Mouse (Mus musculus) heart, embryonic 12.5 days (tissue): ENCODE measurements around the gene Rims1. TPM values are rescaled to one million over a fixed set of nuclear protein-coding genes. Genes with fewer than 3 reads are reported as not detected.

ENCODE experiments used
- ATAC-seq: fragments of 200-750 bp; cut with Nextera tagmentation; 2 replicates; pipeline ENCODE4 v1.8.0; 2017; ENCODE audit warnings: moderate TSS enrichment, moderate library complexity; ENCODE audit not compliant: insufficient number of reproducible peaks, low FRiP score
- H3K27ac ChIP-seq: fragments of 300-500 bp; sonication (generic); 2 replicates; pipeline ENCODE4 v1.5.1; 2016; ENCODE audit warnings: mild to moderate bottlenecking, moderate library complexity; ENCODE audit not compliant: poor library complexity, severe bottlenecking
- H3K27me3 ChIP-seq: fragments of 300-500 bp; sonication (generic); replicated peaks from 2 replicates; pipeline ENCODE4 v1.6.1; 2016; ENCODE audit warnings: mild to moderate bottlenecking, moderate library complexity
- H3K36me3 ChIP-seq: fragments of 300-500 bp; sonication (generic); 2 replicates; pipeline ENCODE4 v1.6.1; 2016; ENCODE audit warnings: mild to moderate bottlenecking, moderate library complexity
- H3K4me1 ChIP-seq: fragments of 300-500 bp; sonication (generic); replicated peaks from 2 replicates; pipeline ENCODE4 v1.6.1; 2016; ENCODE audit warnings: mild to moderate bottlenecking
- H3K4me2 ChIP-seq: fragments of 300-500 bp; sonication (generic); 2 replicates; pipeline ENCODE4 v1.6.1; 2016; ENCODE audit warnings: mild to moderate bottlenecking, moderate library complexity
- H3K4me3 ChIP-seq: fragments of 300-500 bp; sonication (generic); 2 replicates; pipeline ENCODE4 v1.5.1; 2016; ENCODE audit warnings: mild to moderate bottlenecking
- H3K9ac ChIP-seq: fragments of 300-500 bp; sonication (generic); 2 replicates; pipeline ENCODE4 v1.6.1; 2016; ENCODE audit warnings: mild to moderate bottlenecking, moderate library complexity
- H3K9me3 ChIP-seq: fragments of 300-500 bp; sonication (generic); replicated peaks from 2 replicates; pipeline ENCODE4 v1.6.1; 2016; ENCODE audit warnings: mild to moderate bottlenecking, moderate library complexity
- WGBS: fragments of 180-500 bp; shearing (Covaris S2); methylation state at CpG from one replicate; pipeline ENCODE4 v1.1.7; 2016; 5-methylcytosine and 5-hydroxymethylcytosine counted together
- polyA plus RNA-seq: library from polyadenylated mRNA; unstranded; fragments of >200 nt; fragmentation: Nextera tagmentation; extraction: Ambion mirVana; gene quantifications from 2 replicates; pipeline ENCODE4 v1.2.1, GENCODE M21; 2016

Gene Rims1
- polyA plus RNA-seq, 1 experiment from 2014 or later = 1.8 TPM

DNA sequence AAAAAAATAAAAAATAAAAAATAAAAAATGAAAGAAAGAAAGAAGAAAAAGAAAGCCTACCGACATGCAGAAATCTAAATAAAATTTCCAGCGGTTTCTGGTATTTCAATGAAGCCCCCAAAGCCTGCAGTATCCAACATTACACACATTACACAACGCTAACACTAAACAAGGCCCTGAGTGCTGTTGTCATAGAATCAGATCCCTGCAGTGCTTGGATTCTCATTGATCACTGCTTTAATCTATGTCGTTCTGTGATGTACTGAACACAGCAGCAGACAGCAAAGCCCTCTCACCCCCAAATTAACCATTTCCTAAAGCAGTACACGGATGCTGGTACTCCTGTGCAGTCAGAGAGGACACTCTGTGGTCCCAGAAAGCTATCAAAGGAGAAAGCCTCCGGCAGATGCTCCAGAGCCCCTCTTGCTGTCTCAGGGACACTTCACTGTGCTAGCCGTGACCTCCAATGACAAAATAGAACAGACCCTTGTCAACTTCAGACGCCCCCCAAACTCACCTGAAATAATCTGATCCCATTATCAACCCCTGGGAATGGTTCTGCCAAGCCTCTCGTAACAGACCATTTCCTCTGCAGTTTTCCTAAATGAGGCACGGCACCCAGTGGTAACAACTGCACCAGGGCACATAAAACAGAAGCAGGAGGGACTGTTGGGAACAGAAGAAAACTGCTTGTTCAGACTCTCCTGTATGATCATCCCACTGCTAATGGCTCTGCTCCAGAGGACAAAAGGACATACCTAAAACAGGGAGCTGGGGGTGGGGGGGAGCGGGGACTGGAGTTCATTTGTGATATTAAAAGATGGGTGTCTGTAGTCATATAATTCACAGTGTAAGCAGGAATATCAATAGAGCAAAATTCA, 296.8 kb downstream of the Rims1 start:
- Histone ChIP-seq H3K9ac (no peak overlapping the region), H3K9me3 (no peaks in the 10 kb centered on the region), H3K4me3 (no peak overlapping the region), H3K4me2 (no peak overlapping the region), H3K27ac (no peak overlapping the region), H3K27me3 (no peaks in the 10 kb centered on the region), H3K36me3 (no peaks in the 10 kb centered on the region), H3K4me1 (no peaks in the 10 kb centered on the region)
- no peak for ATAC-seq
- 64% methylated on average over 11 of the region's 11 CpGs for WGBS

DNA sequence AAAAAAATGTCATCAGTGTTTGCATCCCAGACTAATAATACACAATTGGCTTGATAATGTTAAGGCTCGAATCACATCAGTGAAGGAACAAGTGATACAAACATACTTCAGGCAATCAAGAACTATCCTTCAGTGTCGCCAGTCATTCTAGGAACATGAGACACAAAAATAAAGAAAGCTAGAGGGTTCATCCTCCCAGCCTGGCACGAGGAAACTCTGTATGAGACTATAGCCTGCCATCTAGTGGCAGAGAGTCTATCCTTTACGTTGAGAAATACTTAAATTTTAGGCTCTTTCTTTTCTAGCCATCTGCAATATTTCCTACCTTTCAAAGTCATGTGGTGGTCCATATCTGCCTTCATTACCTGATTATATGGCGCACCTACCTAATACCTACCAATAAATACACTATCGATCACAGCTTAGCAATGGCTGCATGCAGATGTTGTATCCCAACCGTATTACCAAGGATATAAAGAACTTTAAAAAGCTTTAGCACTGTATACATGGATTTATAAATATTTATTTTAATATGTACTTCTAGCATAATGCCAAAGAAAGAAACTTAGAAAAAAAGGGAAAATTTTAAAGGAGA, 318.4 kb downstream of the Rims1 start:
- Histone ChIP-seq H3K9ac (no peak overlapping the region), H3K4me1 (no peaks in the 10 kb centered on the region), H3K9me3 (no peaks in the 10 kb centered on the region), H3K27ac (no peak overlapping the region), H3K4me2 (no peak overlapping the region), H3K4me3 (no peak overlapping the region), H3K27me3 (no peaks in the 10 kb centered on the region), H3K36me3 (no peaks in the 10 kb centered on the region)
- ATAC-seq = no peak
- WGBS = 42% methylated on average over 7 of the region's 7 CpGs

DNA sequence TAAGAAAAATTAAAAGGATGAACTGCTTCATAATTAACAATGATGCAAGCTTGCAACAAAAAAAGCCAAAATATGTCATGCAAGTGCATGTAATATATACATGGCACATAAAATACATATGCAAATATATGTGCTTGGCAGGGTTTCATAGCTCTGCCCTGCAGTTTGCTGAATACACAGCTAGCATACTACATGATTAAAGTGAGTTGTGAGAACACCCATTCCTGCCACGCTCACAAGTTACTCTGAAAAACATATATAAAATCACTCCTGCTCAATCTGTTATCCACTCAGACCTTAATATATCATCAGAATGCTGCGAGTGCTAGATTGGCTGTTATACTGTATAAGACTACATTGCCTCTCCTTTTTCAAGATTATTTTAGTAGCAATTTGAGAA, 329.6 kb downstream of the Rims1 start:
- Histone ChIP-seq H3K4me2 (no peak overlapping the region), H3K9ac (no peak overlapping the region), H3K36me3 (no peaks in the 10 kb centered on the region), H3K4me3 (no peak overlapping the region), H3K9me3 (no peaks in the 10 kb centered on the region), H3K4me1 (0 out of 2 replicates have a peak, but pooled peaks cover 5% of the 10 kb centered on the region), H3K27me3 (no peaks in the 10 kb centered on the region), H3K27ac (no peak overlapping the region)
- no peak for ATAC-seq
- WGBS = 80% methylated on average over 2 of the region's 2 CpGs

DNA sequence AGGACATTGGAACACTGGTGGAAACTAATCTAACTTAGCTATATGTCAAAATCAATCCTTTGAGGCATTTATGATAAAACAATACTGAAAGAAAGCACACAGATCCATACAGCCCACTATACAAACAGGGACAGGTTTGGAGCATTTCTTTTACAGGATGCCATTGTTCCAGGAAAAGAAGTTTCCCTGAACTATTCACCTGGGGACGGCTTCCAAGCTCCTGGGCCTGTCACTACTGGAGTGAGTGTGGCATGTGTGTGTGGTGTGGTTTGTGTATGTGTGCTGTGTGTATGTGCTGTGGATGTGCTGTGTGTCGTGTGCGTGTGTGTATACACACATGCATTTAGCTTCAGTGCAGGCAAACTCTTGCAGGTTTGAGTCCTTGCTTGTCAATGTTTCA, 338.8 kb downstream of the Rims1 start:
- H3K27ac ChIP-seq = no peak overlapping the region
- no peaks in the 10 kb centered on the region for H3K4me1 ChIP-seq
- no peaks in the 10 kb centered on the region for H3K27me3 ChIP-seq
- no peaks in the 10 kb centered on the region for H3K9me3 ChIP-seq
- no peak for ATAC-seq
- H3K36me3 ChIP-seq = no peaks in the 10 kb centered on the region
- no peak overlapping the region for H3K4me3 ChIP-seq
- 83% methylated on average over 3 of the region's 3 CpGs for WGBS
- no peak overlapping the region for H3K4me2 ChIP-seq
- no peak overlapping the region for H3K9ac ChIP-seq

DNA sequence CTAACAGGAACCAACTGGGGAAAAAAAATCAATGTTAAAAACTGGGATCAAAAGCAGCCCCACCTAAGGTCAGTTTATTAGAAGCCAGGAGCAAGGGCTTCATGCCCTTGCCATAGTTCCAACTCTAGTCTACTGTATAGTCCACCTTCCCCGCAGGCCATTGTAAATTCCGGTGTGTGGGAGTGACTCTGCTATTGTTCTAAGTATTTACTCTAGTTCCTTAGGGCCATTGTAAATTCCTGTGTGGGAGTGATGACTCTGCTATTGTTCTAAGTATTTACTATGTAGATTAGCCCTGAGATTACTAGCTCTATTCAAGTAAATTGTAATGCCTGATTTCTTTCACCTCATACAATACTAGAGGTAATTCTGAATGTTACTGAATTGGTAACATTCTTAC, 339.2 kb downstream of the Rims1 start:
- no peak for ATAC-seq
- no peak overlapping the region for H3K4me3 ChIP-seq
- H3K27ac ChIP-seq = no peak overlapping the region
- no peak overlapping the region for H3K9ac ChIP-seq
- H3K27me3 ChIP-seq = no peaks in the 10 kb centered on the region
- no peaks in the 10 kb centered on the region for H3K9me3 ChIP-seq
- H3K36me3 ChIP-seq = no peaks in the 10 kb centered on the region
- H3K4me2 ChIP-seq = no peak overlapping the region
- no peaks in the 10 kb centered on the region for H3K4me1 ChIP-seq
- 53% methylated on average over 2 of the region's 2 CpGs for WGBS

DNA sequence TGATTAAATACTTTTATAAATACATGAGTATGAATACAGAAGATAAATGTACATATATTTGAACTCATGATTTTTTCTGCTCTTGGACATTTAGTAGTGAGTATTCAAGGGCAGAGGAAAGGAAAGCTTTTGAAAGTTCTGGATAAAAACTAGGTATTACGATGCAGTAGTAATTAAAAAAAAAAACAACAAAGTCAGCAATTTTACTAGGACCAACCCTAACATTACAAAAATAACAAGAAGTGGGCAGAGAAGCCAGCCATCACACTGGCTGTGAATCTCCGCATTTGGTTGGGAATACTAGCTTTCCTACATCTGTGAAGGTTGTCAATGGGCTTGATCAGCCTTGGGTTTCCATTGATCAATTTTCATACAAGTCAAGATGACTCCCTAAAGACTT, 381.8 kb downstream of the Rims1 start:
- no peak overlapping the region for H3K4me3 ChIP-seq
- WGBS = 80% methylated on average over 2 of the region's 2 CpGs
- H3K36me3 ChIP-seq = no peaks in the 10 kb centered on the region
- H3K4me1 ChIP-seq = peaks cover 3% of the 10 kb centered on the region
- no peak overlapping the region for H3K27ac ChIP-seq
- no peak overlapping the region for H3K4me2 ChIP-seq
- no peak overlapping the region for H3K9ac ChIP-seq
- no peaks in the 10 kb centered on the region for H3K9me3 ChIP-seq
- no peak for ATAC-seq
- no peaks in the 10 kb centered on the region for H3K27me3 ChIP-seq

DNA sequence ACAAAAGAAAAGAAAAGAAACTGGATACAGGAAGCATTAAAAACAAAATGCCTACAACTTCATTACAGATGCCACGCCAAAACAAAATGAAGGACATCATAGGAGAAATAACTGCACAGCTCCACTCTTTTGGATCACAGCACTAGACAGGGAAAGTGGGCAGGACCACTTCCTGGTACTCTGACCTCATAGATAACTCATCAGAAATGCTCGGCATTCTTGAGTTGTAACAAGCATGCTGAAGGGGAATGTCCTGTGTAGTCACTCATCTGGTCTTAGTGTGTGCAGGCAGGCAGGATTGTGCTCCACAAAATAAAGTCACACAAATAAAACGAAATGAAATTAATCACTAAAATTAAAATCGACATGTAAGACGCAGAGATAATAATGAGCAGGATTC, 383.7 kb downstream of the Rims1 start:
- no peaks in the 10 kb centered on the region for H3K9me3 ChIP-seq
- 57% methylated on average over 5 of the region's 5 CpGs for WGBS
- H3K36me3 ChIP-seq = no peaks in the 10 kb centered on the region
- H3K4me1 ChIP-seq = peaks cover 3% of the 10 kb centered on the region
- no peak overlapping the region for H3K4me2 ChIP-seq
- no peak overlapping the region for H3K9ac ChIP-seq
- no peaks in the 10 kb centered on the region for H3K27me3 ChIP-seq
- H3K4me3 ChIP-seq = no peak overlapping the region
- no peak for ATAC-seq
- no peak overlapping the region for H3K27ac ChIP-seq

DNA sequence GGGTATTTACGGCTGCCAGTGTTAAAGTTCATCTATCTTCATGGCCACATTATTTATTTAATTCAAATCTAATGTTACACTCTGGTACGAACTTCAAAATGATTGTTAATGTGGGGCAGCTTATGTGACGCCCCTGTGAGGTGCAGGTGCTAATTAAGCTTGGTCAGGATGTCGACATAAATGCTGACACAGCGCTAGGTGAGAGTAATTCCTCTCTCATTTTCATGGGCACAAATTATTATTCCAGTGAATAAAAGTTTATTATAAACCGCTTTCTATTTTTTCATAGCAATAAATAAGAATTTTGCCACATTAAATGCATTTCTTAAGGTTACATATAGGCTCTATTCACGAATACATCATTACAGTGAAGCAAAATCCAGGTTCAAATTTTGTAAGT, 395.6 kb downstream of the Rims1 start:
- H3K27ac ChIP-seq = no peak overlapping the region
- ATAC-seq = no peak
- no peaks in the 10 kb centered on the region for H3K4me1 ChIP-seq
- H3K36me3 ChIP-seq = no peaks in the 10 kb centered on the region
- no peak overlapping the region for H3K4me3 ChIP-seq
- H3K9ac ChIP-seq = no peak overlapping the region
- no peak overlapping the region for H3K4me2 ChIP-seq
- no peaks in the 10 kb centered on the region for H3K9me3 ChIP-seq
- WGBS = 81% methylated on average over 7 of the region's 7 CpGs
- no peaks in the 10 kb centered on the region for H3K27me3 ChIP-seq

DNA sequence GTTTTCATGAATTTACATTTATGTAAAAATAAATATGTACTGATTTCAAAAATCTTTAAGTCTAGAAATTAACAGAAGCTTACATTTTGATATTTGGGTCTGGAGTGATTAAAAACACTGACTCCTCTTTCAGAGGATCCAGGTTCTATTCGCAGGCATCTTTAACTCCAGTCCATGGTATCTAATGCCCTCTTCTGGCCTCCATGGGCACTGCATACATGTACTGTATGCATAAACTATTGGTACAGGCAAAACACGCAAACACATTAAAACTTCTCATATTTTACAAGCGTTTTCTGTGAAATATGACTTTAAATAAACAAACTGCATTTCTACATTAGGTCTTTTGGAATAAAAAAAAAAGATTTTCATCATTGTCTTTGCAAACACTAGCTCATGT, 419.4 kb downstream of the Rims1 start:
- Histone ChIP-seq H3K4me3 (no peak overlapping the region), H3K9me3 (no peaks in the 10 kb centered on the region), H3K4me1 (no peaks in the 10 kb centered on the region), H3K9ac (no peak overlapping the region), H3K36me3 (no peaks in the 10 kb centered on the region), H3K27me3 (no peaks in the 10 kb centered on the region), H3K27ac (no peak overlapping the region), H3K4me2 (no peak overlapping the region)
- no peak for ATAC-seq
- WGBS = 61% methylated on average over 3 of the region's 3 CpGs

DNA sequence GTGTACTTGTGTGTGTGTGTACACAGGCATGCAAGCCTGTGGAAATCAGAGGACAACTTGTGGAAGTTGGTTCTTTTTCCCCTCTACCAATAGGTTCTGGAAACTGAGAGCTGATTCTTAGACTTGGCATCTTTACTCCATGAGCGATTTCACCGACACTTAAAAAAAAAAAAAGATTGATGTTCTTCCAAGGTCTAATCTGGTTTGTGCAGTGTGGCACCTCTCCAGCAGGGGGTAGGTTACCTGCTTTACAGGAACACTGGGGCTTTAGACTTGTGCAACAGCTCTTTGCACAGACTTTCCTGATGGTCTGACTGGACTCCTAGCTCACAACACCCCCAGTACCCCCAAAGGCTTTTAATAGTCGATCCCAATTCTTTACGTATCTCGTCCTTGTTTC, 428.1 kb downstream of the Rims1 start:
- Histone ChIP-seq H3K4me1 (no peaks in the 10 kb centered on the region), H3K27ac (no peak overlapping the region), H3K36me3 (no peaks in the 10 kb centered on the region), H3K4me2 (no peak overlapping the region), H3K9me3 (no peaks in the 10 kb centered on the region), H3K4me3 (no peak overlapping the region), H3K9ac (no peak overlapping the region), H3K27me3 (no peaks in the 10 kb centered on the region)
- WGBS = 78% methylated on average over 5 of the region's 5 CpGs
- ATAC-seq = no peak

DNA sequence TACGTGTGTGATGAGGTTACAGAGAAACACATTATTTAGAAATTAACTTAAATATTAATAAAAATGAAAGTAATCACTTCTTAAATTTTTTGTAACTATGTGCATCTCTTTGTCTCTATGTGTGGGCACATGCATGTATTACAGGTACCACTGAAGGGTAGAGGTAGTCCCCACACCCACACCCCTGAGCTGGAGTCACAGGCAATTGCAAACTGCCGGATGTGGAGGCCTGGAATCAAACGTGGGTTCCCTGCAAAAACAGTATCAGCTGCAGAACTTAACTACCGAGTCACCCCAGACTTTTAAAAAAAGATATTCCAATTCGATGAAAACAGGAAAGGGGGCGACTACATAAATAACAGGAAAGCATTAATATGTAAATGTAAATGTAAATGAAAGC, 428.7 kb downstream of the Rims1 start:
- Histone ChIP-seq H3K4me1 (no peaks in the 10 kb centered on the region), H3K9me3 (no peaks in the 10 kb centered on the region), H3K27ac (no peak overlapping the region), H3K4me3 (no peak overlapping the region), H3K36me3 (no peaks in the 10 kb centered on the region), H3K9ac (no peak overlapping the region), H3K27me3 (no peaks in the 10 kb centered on the region), H3K4me2 (no peak overlapping the region)
- 54% methylated on average over 6 of the region's 6 CpGs for WGBS
- ATAC-seq = no peak
